Mouse (Mus musculus) spleen, embryonic (tissue): ENCODE data around the gene Slc32a1.

ENCODE experiments used
- CTCF ChIA-PET: fragments of 350-600 bp; sonication (Branson Sonifier 250); formaldehyde crosslinking; loops from one replicate; lab custom pipeline; 2022; lab: Charles Lee

Gene Slc32a1

GRCm38 (mm10) chr2:158612671-158613250, 2.2 kb downstream of the Slc32a1 start:
- CTCF ChIA-PET = interaction anchor here (0.6 kb wide), 1 partner anchor 146 kb away, joined by 5 read pairs; no protein-coding TSS in a partner anchor

DNA sequence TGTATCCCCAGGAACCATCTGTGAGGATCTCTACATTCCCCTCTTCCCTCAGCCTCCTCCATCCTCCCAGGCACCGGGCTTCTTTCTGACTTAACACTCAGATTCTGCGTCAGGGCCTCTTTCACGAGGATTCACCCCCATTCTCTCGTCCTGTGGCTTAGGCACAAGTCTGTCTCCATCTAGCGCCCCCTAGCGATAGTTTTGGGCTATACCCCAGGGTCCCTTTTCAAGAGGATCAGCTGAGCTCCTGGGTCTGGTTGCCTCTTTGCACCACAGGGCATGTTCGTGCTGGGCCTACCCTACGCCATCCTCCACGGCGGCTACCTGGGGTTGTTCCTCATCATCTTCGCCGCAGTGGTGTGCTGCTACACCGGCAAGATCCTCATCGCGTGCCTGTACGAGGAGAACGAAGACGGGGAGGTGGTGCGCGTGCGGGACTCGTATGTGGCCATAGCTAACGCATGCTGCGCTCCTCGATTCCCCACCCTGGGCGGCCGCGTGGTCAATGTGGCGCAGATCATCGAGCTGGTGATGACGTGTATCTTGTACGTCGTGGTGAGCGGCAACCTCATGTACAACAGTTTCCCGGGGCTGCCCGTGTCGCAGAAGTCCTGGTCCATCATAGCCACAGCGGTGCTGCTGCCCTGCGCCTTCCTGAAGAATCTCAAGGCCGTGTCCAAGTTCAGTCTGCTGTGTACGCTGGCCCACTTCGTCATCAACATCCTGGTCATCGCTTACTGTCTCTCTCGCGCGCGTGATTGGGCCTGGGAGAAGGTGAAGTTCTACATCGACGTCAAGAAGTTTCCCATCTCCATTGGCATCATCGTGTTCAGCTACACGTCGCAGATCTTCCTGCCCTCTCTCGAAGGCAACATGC, 3.2 kb downstream of the Slc32a1 start:
- CTCF ChIA-PET = no interaction called here

DNA sequence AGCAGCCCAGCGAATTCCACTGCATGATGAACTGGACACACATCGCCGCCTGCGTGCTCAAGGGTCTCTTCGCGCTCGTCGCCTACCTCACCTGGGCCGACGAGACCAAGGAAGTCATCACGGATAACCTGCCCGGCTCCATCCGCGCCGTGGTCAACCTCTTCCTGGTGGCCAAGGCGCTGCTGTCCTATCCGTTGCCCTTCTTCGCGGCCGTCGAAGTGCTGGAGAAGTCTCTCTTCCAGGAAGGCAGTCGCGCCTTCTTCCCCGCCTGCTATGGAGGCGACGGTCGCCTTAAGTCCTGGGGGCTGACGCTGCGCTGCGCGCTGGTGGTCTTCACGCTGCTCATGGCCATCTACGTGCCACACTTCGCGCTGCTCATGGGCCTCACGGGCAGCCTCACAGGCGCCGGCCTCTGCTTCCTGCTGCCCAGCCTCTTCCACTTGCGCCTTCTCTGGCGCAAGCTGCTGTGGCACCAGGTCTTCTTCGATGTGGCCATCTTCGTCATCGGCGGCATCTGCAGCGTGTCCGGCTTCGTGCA, 3.9 kb downstream of the Slc32a1 start:
- CTCF ChIA-PET = no interaction called here

- CTCF ChIA-PET = no interaction called here
Observed at GRCm38 (mm10) chr2:158615161-158615680, 4.7 kb downstream of the Slc32a1 start.

- CTCF ChIA-PET = interaction anchor here (0.8 kb wide), 1 partner anchor 66 kb away, joined by 3 read pairs; no protein-coding TSS in a partner anchor
Observed at GRCm38 (mm10) chr2:158615702-158616101, 5.1 kb downstream of the Slc32a1 start.

DNA sequence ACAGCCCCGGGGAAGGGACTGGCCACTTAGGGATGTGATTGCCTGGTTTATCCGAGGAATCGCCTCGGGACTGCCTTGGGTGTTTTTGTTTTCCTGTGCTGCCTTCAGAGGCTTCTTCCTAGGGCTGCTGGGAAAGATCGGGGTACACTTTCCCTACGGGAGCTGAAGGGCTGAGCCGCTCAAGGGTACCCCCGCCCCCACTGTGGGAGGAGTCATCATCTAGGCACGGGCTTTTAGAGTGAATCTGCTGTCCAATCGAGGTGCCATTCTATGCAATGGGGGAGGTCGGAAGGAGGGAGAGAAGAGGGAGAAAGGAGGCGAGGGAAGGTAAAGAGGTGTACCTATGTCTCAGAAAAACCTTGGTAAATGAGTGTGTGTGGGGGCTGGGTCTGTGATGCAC, 5.7 kb downstream of the Slc32a1 start:
- CTCF ChIA-PET = interaction anchor here (0.8 kb wide), 1 partner anchor 66 kb away, joined by 3 read pairs; no protein-coding TSS in a partner anchor

DNA sequence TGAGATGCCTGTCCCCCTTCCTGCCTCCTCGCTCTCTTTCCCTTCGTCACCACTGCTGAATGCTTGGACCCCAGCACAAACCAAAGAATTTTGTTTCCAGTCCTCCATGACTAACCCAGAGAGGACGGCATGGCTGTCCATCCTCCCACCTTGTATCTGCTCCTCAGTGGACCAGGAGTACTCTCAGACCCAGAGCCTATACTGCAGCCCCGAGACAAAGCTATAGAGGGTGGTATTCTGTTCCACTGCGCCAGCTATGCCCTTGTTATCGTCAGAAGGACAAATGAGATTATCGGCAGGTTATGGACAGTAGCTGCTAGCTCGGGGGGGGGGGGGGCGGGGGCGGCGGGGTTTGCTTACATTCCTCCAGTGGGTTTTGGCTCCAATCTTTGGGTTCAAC, 6.2 kb downstream of the Slc32a1 start:
- CTCF ChIA-PET = interaction anchor here (0.8 to 0.9 kb wide), 2 partner anchors 17 to 67 kb away, joined by 3 to 24 read pairs; no protein-coding TSS in a partner anchor

DNA sequence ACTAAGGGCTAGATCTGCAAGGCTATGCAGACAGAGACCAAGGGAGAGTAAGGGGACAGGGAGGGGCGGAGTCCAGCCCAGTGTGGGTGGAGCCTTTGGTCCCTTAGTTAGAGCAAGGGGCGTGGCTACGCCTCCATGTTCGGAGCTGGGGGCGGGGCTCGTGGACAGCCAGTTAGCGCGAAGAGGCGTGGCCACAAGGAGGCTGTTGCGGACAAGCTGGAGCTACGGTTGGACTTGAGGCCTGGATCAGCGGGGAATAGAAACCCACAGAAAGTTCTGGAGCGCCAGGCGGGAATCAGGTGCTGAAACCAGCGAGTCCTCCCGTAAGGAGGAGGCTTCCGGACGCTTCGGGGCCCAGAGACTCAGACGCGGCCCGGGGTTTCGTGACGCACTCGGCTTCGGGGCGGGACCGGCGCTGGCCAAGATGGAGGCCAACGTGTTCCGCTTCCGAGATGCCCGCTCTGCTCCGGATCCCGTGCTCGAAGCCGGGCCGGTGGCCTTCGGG, 14.2 kb downstream of the Slc32a1 start, which contains the start of gene Actr5:
Gene Actr5 (plus strand): TSS at position 171 of the 505 bp plus-strand sequence.
- CTCF ChIA-PET = no interaction called here

GRCm38 (mm10) chr2:158625231-158625630, 14.7 kb downstream of the Slc32a1 start:
- CTCF ChIA-PET = interaction anchor here (1.0 kb wide), 1 partner anchor 172 kb away, joined by 4 read pairs; no protein-coding TSS in a partner anchor

GRCm38 (mm10) chr2:158625697-158626096, 15.1 kb downstream of the Slc32a1 start:
- CTCF ChIA-PET = interaction anchor here (1.0 kb wide), 1 partner anchor 172 kb away, joined by 4 read pairs; no protein-coding TSS in a partner anchor

DNA sequence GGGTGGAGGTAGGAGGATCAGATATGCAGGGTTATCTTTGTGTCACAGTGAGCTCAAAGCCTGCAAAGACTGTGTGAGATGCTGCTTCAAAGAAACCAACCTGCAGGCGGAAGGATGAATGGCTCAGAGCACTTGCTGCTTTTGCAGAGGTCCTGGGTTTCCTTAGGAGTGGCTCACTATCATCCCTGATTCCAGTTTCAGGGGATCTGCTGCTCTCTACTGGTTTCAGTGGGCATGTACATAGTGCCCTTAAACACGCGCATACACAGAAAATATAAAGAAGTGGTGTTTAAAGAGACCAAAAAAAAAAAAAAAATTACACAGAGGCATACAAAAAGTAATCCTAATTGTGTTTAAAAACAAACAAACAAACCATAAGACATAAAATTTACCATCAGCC, 18.3 kb downstream of the Slc32a1 start:
- CTCF ChIA-PET = no interaction called here

- CTCF ChIA-PET = no interaction called here
Observed at GRCm38 (mm10) chr2:158629414-158629813, 18.8 kb downstream of the Slc32a1 start.

GRCm38 (mm10) chr2:158631873-158632272, 21.3 kb downstream of the Slc32a1 start:
- CTCF ChIA-PET = no interaction called here

- CTCF ChIA-PET = interaction anchor here (0.8 kb wide), 1 partner anchor 95 kb away, joined by 3 read pairs; no protein-coding TSS in a partner anchor
Observed at GRCm38 (mm10) chr2:158641869-158642268, 31.3 kb downstream of the Slc32a1 start.

- CTCF ChIA-PET = interaction anchor here (0.6 kb wide), 1 partner anchor 56 kb away, joined by 3 read pairs; no protein-coding TSS in a partner anchor
Observed at GRCm38 (mm10) chr2:158642587-158642986, 32.0 kb downstream of the Slc32a1 start.

GRCm38 (mm10) chr2:158643791-158644190, 33.2 kb downstream of the Slc32a1 start:
- CTCF ChIA-PET = no interaction called here

DNA sequence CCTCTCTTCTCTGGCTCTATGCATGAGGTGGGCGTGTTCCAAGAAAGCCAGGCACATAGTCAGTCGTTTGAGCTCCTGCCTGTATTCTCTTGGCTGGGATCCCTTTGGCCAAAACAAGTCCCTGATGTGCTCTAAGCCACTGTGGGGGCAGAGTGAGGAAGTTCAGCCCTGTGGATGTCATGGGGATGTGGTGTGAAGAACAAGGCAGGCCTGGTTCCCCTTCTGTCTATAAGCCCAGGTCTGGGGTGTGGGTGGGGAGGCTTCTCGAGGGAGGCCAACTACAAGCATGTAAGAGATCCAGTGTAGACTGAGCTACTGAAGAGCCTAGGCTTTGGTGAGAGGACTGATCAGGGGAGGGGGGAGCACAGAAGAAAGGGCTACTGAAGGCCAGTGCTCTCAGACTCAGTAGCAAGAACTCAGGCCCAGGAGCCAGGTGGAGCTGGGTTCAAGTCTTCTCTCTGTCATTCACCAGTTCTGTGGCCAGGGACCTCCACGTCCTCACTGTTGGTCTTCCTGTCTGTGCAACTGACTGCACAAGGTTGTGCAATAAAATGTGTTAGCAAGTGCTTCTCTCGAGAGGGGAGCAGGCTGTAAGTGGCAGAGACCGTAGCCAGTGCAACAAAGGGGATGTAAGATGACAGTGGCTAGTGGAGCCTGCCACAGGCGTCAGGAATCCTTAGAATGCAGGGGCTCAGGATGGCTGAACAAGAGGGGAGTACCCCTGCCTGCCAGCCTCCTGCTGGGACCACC, 40.8 kb downstream of the Slc32a1 start:
- CTCF ChIA-PET = interaction anchor here (0.6 to 1.6 kb wide), 2 partner anchors 32 to 85 kb away, joined by 3 to 5 read pairs; no protein-coding TSS in a partner anchor

GRCm38 (mm10) chr2:158652985-158653384, 42.4 kb downstream of the Slc32a1 start:
- CTCF ChIA-PET = interaction anchor here (0.6 to 1.6 kb wide), 4 partner anchors 30 to 549 kb away, joined by 3 to 8 read pairs (median 4); no protein-coding TSS in a partner anchor

GRCm38 (mm10) chr2:158654717-158655116, 44.1 kb downstream of the Slc32a1 start:
- CTCF ChIA-PET = interaction anchor here (1.5 kb wide), 1 partner anchor 90 kb away, joined by 4 read pairs; no protein-coding TSS in a partner anchor

- CTCF ChIA-PET = no interaction called here
Observed at GRCm38 (mm10) chr2:158655806-158656205, 45.2 kb downstream of the Slc32a1 start.
